Mouse (Mus musculus) forebrain, embryonic 14.5 days (tissue): ENCODE measurements around the gene Asic3. TPM values are rescaled to one million over a fixed set of nuclear protein-coding genes. Genes with fewer than 3 reads are reported as not detected.

ENCODE experiments used
- ATAC-seq: fragments of 200-750 bp; cut with Nextera tagmentation; 2 replicates; pipeline ENCODE4 v1.8.0; 2017; ENCODE audit warnings: mild to moderate bottlenecking, moderate library complexity
- DNase-seq: peaks from one replicate; pipeline ENCODE4 v3.0.0-alpha.2; 2015; ENCODE audit warnings: low spot score
- H3K27ac ChIP-seq: fragments of 300-500 bp; sonication (generic); 2 replicates; pipeline ENCODE4 v1.5.1; 2014; ENCODE audit warnings: low read depth, mild to moderate bottlenecking, control low read depth, low read length, moderate library complexity
- H3K27me3 ChIP-seq: fragments of 300-500 bp; sonication (generic); replicated peaks from 2 replicates; pipeline ENCODE4 v1.6.1; 2014; ENCODE audit warnings: low read length, control low read depth, mixed read lengths; ENCODE audit not compliant: control insufficient read depth, insufficient read depth
- H3K36me3 ChIP-seq: fragments of 300-500 bp; sonication (generic); 2 replicates; pipeline ENCODE4 v1.6.1; 2014; ENCODE audit warnings: low read length, control low read depth; ENCODE audit not compliant: control insufficient read depth, insufficient read depth
- H3K4me1 ChIP-seq: fragments of 300-500 bp; sonication (generic); 2 replicates; pipeline ENCODE4 v1.6.1; 2014; ENCODE audit warnings: antibody characterized with exemption, low read length, control low read depth; ENCODE audit not compliant: control insufficient read depth, insufficient read depth
- H3K4me2 ChIP-seq: fragments of 300-500 bp; sonication (generic); 2 replicates; pipeline ENCODE4 v1.6.1; 2014; ENCODE audit warnings: mild to moderate bottlenecking, control low read depth, low read length
- H3K4me3 ChIP-seq: fragments of 300-500 bp; sonication (generic); 2 replicates; pipeline ENCODE4 v1.5.1; 2014; ENCODE audit warnings: low read depth, low read length, control low read depth
- H3K9ac ChIP-seq: fragments of 300-500 bp; sonication (generic); 2 replicates; pipeline ENCODE4 v1.6.1; 2014; ENCODE audit warnings: mild to moderate bottlenecking, low read length, control low read depth, moderate library complexity
- H3K9me3 ChIP-seq: fragments of 300-500 bp; sonication (generic); replicated peaks from 2 replicates; pipeline ENCODE4 v1.6.1; 2016; ENCODE audit warnings: low read length, control low read depth, mixed read lengths; ENCODE audit not compliant: control insufficient read depth
- WGBS: fragments of 180-500 bp; shearing (Covaris S2); extraction: QIAGEN DNeasy Blood & Tissue Kit; methylation state at CpG from one replicate; pipeline ENCODE4 v1.1.7; 2014; 5-methylcytosine and 5-hydroxymethylcytosine counted together
- polyA plus RNA-seq: library from polyadenylated mRNA; unstranded; fragments of >200 nt; fragmentation: Nextera tagmentation; extraction: Ambion mirVana; gene quantifications from 2 replicates; pipeline ENCODE4 v1.2.1, GENCODE M21; 2014

Asic3 gene
- polyA plus RNA-seq, 1 experiment from 2014 or later = not detected

DNA sequence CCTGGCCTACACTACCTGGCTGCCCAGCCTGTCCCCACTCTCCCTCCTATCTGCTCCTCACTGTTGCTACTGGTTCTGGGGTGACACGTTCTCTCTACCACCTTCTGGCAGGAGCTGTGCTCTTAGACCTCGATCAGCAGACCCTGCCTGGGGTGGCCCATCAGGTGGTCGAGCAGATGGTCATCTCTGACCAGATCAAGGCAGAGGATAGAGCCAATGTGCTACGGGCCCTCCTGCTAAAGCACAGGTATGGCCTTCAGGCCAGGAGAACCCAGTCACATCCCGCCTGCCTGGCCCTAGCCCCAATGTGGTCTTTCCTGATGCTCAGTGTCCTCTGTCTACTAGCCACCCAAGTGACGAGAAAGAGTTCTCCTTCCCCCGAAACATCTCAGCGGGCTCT lies 20.8 kb downstream of the Asic3 start:
- H3K4me3 ChIP-seq = no peak overlapping the region
- peaks cover 62% of the 10 kb centered on the region for H3K36me3 ChIP-seq
- ATAC-seq = no peak
- WGBS = 93% methylated on average over 8 of the region's 8 CpGs
- no peaks in the 10 kb centered on the region for H3K4me1 ChIP-seq
- H3K9me3 ChIP-seq = no peaks in the 10 kb centered on the region
- DNase-seq = no peak
- no peaks in the 10 kb centered on the region for H3K27me3 ChIP-seq
- no peak overlapping the region for H3K27ac ChIP-seq
- no peak overlapping the region for H3K9ac ChIP-seq
- no peak overlapping the region for H3K4me2 ChIP-seq

DNA sequence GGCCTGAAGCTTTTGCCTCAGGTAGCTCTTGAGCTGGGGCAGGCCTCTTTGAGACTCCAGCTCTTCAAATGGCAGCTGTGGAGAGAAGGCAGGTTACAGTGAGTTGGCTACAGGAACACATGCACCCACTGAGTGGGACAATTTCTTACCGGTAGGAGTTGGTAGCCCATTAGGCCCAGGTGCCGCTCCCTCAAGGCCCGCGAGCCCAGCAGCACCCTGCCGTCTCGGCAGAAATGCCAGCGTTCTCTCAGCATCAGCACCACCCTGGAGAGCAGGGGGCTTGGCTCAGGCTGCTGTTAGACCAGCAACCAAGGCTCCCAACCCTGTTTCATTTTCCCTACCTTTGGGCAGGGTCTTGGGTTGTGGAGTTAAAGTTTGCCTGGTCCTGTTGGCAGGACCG lies 28.0 kb downstream of the Asic3 start:
- Histone ChIP-seq H3K36me3 (peaks cover 52% of the 10 kb centered on the region), H3K4me3 (no peak overlapping the region), H3K4me2 (no peak overlapping the region), H3K9ac (no peak overlapping the region), H3K27me3 (no peaks in the 10 kb centered on the region), H3K27ac (no peak overlapping the region), H3K9me3 (no peaks in the 10 kb centered on the region), H3K4me1 (peaks cover 9% of the 10 kb centered on the region)
- ATAC-seq (no peak), DNase-seq (no peak)
- WGBS = 96% methylated on average over 8 of the region's 8 CpGs

DNA sequence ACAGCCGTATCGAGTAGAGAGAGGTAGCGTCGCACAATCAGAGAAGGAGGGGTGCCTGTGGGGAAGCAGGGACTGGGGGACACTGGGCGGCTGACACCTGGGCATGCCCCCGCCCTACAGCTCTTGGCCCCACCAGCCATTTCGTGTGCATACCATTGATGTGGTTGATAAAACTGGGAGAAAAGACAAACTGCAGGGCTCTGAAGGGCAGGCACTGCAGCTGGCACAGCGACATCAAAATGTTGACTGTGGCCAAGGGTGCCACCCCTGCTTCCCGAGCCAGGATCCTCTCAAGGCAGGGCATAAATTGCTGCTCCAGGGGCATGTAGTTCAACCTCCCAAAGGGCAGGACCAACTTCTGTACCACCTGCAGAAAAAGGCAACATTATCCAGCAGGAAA lies 28.8 kb downstream of the Asic3 start:
- peaks cover 49% of the 10 kb centered on the region for H3K36me3 ChIP-seq
- no peak overlapping the region for H3K9ac ChIP-seq
- no peaks in the 10 kb centered on the region for H3K27me3 ChIP-seq
- H3K9me3 ChIP-seq = no peaks in the 10 kb centered on the region
- H3K4me1 ChIP-seq = peaks cover 9% of the 10 kb centered on the region
- no peak for DNase-seq
- WGBS = 89% methylated on average over 9 of the region's 9 CpGs
- ATAC-seq = no peak
- H3K27ac ChIP-seq = no peak overlapping the region
- H3K4me2 ChIP-seq = no peak overlapping the region
- no peak overlapping the region for H3K4me3 ChIP-seq

DNA sequence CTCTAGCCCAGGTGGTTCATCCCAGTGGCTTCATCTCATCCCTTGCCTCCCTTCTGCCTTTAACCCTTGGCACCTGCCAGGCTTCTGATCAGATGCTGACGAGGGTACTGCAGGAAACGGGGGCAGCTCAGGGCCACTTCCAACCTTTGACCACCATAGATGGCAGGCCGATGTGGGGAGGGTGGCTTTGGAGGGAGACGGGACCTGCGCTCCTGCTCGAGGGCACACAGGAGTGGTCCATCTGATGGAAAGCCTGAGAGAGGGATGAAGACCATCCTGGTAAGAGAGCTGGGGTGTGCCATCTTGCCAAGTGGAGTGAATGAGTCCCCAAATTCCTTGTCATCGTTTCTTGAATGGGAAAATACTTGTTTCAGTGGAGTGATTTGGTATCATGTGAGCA lies 30.0 kb downstream of the Asic3 start:
- 92% methylated on average over 7 of the region's 7 CpGs for WGBS

DNA sequence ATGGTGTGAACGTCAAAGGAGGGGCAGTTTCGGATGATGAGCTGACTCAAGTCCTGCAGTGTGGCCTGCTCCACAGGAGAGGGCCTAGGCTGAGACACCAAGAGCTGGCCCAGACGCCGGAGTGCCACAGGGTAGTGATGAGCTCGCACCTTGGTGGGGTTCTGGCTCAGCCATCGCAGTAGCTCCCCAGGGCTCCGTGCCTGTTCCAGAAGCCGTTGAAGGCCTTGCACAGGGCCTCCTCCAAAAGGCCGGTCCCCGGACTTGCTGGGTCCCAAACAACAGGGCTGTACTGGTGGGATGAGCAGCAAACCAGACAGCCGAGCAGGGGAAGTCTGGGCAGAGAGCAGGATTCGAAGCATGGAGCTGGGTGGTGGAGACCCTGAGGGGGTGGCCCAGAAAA lies 30.7 kb downstream of the Asic3 start:
- DNase-seq = no peak
- 85% methylated on average over 12 of the region's 12 CpGs for WGBS
- Histone ChIP-seq H3K27me3 (no peaks in the 10 kb centered on the region), H3K4me2 (peak overlapping the region; percentile 97), H3K4me3 (peak overlapping the region; percentile 96), H3K4me1 (peaks cover 18% of the 10 kb centered on the region), H3K27ac (no peak overlapping the region), H3K9ac (peak overlapping the region; percentile 95; the same call in 1 of the 2 replicates), H3K36me3 (peaks cover 44% of the 10 kb centered on the region), H3K9me3 (no peaks in the 10 kb centered on the region)
- no peak for ATAC-seq

More for the DNA sequence above, 30.0 kb downstream of the Asic3 start:
- Histone ChIP-seq H3K4me2 (no peak overlapping the region), H3K36me3 (peaks cover 49% of the 10 kb centered on the region), H3K27me3 (no peaks in the 10 kb centered on the region), H3K4me3 (no peak overlapping the region), H3K9ac (no peak overlapping the region), H3K4me1 (peaks cover 18% of the 10 kb centered on the region), H3K9me3 (no peaks in the 10 kb centered on the region), H3K27ac (no peak overlapping the region)
- ATAC-seq (no peak), DNase-seq (no peak)

DNA sequence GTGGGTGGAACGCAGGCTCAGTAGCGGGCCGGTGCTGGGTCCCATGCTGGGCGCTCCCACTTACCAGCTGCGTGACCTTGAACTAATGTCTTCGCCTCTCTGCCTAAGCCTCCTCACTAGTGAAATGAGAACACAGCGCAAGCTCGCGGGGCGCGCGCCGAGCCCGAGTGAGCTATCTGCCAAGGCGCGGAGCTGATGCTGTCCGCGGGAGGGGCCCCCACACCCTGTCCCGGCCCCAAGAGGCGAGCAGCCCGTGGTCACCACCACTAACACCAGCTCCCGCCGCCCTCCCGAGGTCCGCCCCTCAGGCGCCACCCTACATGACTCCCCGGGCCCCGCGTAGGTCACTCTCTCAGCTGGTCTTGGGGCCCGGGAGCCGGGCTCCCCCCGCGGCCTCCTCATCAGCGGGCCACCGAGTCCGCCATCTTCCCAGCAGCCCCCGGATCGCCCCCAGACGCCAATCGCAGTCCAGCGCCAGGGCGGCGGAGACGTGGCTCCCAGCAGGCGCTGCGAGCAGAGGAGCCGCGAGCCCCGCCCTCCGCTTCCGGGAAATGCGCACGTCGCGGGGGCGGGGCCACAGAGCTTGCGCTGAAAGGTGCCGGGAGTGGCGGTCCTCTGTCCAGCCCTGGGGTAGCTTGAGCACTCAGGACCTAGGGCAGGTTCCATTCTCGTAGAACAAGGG lies 31.7 kb downstream of the Asic3 start, which contains the start of gene Fastk:
Gene Fastk (minus strand): TSS at position 542 of the 682 bp plus-strand sequence.
- peak within 1 kb of the TSS; percentile 97 for H3K4me2 ChIP-seq
- under 1% methylated on average over 59 of the region's 60 CpGs for WGBS

DNA sequence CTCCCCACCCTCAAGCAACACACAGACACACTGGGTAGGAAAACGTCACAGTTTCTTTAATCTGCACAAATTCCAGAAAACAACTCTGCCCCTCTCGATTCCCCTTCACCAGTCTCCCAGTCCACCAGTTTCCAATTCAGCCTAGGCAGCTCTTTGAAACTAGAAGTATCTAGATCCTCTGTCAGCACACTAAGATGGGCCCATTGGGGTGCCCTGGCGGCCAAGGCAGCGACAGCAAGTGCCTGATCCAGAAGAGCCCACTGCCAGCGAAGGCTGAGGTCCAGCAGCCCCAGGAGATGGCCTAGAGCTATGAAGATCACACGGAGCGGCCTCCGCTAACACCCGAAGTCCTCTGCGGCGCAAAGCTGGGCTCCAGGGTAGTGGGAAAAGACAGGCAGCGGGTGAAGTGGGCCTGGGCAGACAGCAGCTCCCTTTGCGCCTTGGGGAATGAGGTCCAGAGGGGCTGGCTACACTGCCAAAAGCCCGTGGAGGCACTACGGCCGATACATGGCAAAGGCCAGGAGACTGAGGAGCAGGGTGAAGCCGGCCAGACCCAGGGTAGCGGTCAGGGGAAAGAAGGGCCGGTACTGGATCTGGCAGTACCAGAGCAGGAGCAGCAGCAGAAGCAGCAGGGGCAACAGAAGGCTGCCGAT lies 32.4 kb downstream of the Asic3 start:
- peaks cover 27% of the 10 kb centered on the region for H3K36me3 ChIP-seq
- peak overlapping the region; percentile 97 for H3K4me2 ChIP-seq
- WGBS = 64% methylated on average over 20 of the region's 20 CpGs
- peaks cover 18% of the 10 kb centered on the region for H3K4me1 ChIP-seq
- peak overlapping the region; percentile 96 for H3K4me3 ChIP-seq
- H3K9ac ChIP-seq = peak overlapping the region; percentile 95; the same call in 1 of the 2 replicates
- H3K27me3 ChIP-seq = no peaks in the 10 kb centered on the region
- no peaks in the 10 kb centered on the region for H3K9me3 ChIP-seq
- peak overlapping the region; percentile 85 for H3K27ac ChIP-seq
- DNase-seq = no peak
- ATAC-seq = no peak

More for the DNA sequence above, 31.7 kb downstream of the Asic3 start, which contains the start of gene Fastk:
- peak within 1 kb of the TSS; percentile 96 for H3K4me3 ChIP-seq
- H3K36me3 ChIP-seq = peaks cover 34% of the 10 kb centered on the region
- no peaks in the 10 kb centered on the region for H3K9me3 ChIP-seq
- ATAC-seq (peak; percentile 90), DNase-seq (peak; percentile 97)
- H3K27ac ChIP-seq = peak within 1 kb of the TSS; percentile 85
- peaks cover 18% of the 10 kb centered on the region for H3K4me1 ChIP-seq
- no peaks in the 10 kb centered on the region for H3K27me3 ChIP-seq
- H3K9ac ChIP-seq = peak within 1 kb of the TSS; percentile 95

DNA sequence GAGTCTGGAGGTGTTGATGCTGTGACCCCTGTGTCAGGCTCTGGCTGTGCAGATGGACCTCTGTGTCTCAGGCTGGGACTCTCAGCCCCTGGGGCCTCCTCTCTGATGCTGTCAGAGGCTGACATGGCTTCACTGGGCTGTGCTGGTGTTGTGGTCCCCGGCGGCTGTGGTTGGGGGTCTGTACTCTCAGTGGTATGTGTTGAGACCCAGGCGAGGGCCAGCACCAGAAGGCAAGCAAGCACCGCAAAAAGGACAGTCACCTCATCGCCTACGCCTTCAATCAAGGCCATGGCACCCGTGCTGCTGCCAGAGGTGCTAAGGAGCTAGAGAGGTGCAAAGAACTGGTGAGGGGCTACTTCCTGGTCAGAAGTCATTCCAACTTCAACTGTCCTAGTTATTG lies 33.4 kb downstream of the Asic3 start:
- Histone ChIP-seq H3K4me1 (peaks cover 22% of the 10 kb centered on the region), H3K4me3 (no peak overlapping the region), H3K27ac (no peak overlapping the region), H3K9ac (no peak overlapping the region), H3K4me2 (no peak overlapping the region), H3K36me3 (peaks cover 19% of the 10 kb centered on the region), H3K9me3 (no peaks in the 10 kb centered on the region), H3K27me3 (no peaks in the 10 kb centered on the region)
- DNase-seq (no peak), ATAC-seq (no peak)
- WGBS = 94% methylated on average over 7 of the region's 7 CpGs
